Mouse (Mus musculus): ENCODE results near the gene Ripor2. TPM values are rescaled to one million over a fixed set of nuclear protein-coding genes. Genes with fewer than 3 reads are reported as not detected.

The Ripor2 gene
- polyA plus RNA-seq, 1 experiment from 2014 or later, result 0.70 TPM

- Histone ChIP-seq H3K4me3 (ENCODE audit: low read depth, low read length) (no peak overlapping the region), H3K4me1 (replicated peaks; ENCODE audit: control insufficient read depth, insufficient read depth, low read length) (peaks cover 9% of the 10 kb centered on the region; the same call in 1 of the 2 replicates), H3K4me2 (replicated peaks; ENCODE audit: low read depth) (no peak overlapping the region), H3K27me3 (replicated peaks; ENCODE audit: control insufficient read depth, insufficient read depth, low read length) (no peaks in the 10 kb centered on the region), H3K36me3 (ENCODE audit: control insufficient read depth, insufficient read depth) (no peaks in the 10 kb centered on the region), H3K9me3 (ENCODE audit: control insufficient read depth) (no peaks in the 10 kb centered on the region), H3K27ac (ENCODE audit: low read depth, low read length) (peak overlapping the region; percentile 15; the same call in 1 of the 2 replicates), H3K9ac (ENCODE audit: low read depth, low read length) (no peak overlapping the region)
- peak; percentile 70 for ATAC-seq
- 2% methylated on average over 3 of the region's 3 CpGs for WGBS
- no peak for TF ChIP-seq CTCF (IDR thresholded peaks at IDR 0.05; ENCODE audit: low read depth)
Measured at GRCm38 (mm10) chr13:24565950-24566320, 16.1 kb upstream of the Ripor2 start.

DNA sequence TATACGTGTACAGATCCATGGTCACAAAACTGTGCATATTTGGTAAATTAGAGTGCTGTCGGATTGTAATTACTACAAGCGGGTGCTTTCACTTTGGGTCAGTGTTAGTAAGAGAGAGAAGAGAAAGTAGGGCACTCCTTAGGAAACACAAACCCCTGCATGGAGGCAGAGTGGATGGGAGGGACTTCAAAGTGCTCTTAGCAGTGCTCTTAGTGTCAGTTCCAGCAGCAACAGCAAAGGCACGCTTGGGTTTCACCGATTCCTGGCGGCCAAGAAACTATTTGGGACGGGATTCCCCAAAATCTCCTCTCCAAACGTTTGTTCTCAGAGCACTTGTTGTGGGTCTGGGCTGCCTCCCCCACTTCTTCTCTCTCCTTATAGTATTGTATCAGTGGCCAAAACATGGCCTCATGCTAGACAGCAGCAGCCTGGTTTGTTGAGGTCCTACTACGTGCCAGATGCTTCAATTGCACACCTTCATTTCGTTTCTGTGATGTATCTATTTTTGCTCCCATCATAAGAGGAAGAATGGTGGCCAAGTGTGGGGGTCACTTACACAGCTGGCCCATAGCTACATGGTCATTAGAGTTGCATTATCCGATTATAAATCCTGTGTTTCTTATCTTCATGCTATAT is 14.7 kb upstream of the Ripor2 start:
- WGBS, result 81% methylated on average over 11 of the region's 11 CpGs
- no peak overlapping the region for H3K4me3 ChIP-seq (ENCODE audit: low read depth, low read length)
- H3K9me3 ChIP-seq (ENCODE audit: control insufficient read depth), result no peaks in the 10 kb centered on the region
- no peak for TF ChIP-seq CTCF (IDR thresholded peaks at IDR 0.05; ENCODE audit: low read depth)
- H3K27me3 ChIP-seq (replicated peaks; ENCODE audit: control insufficient read depth, insufficient read depth, low read length), result no peaks in the 10 kb centered on the region
- peaks cover 9% of the 10 kb centered on the region; the same call in 1 of the 2 replicates for H3K4me1 ChIP-seq (replicated peaks; ENCODE audit: control insufficient read depth, insufficient read depth, low read length)
- no peak overlapping the region for H3K9ac ChIP-seq (ENCODE audit: low read depth, low read length)
- no peak overlapping the region for H3K27ac ChIP-seq (ENCODE audit: low read depth, low read length)
- H3K4me2 ChIP-seq (replicated peaks; ENCODE audit: low read depth), result no peak overlapping the region
- no peak for ATAC-seq
- no peaks in the 10 kb centered on the region for H3K36me3 ChIP-seq (ENCODE audit: control insufficient read depth, insufficient read depth)

- H3K27ac ChIP-seq (ENCODE audit: low read depth, low read length), result no peak overlapping the region
- ATAC-seq, result no peak
- H3K4me1 ChIP-seq (replicated peaks; ENCODE audit: control insufficient read depth, insufficient read depth, low read length), result peaks cover 9% of the 10 kb centered on the region; the same call in 1 of the 2 replicates
- no peak overlapping the region for H3K9ac ChIP-seq (ENCODE audit: low read depth, low read length)
- no peak for TF ChIP-seq CTCF (IDR thresholded peaks at IDR 0.05; ENCODE audit: low read depth)
- H3K4me3 ChIP-seq (ENCODE audit: low read depth, low read length), result no peak overlapping the region
- no peaks in the 10 kb centered on the region for H3K9me3 ChIP-seq (ENCODE audit: control insufficient read depth)
- 89% methylated on average over 4 of the region's 4 CpGs for WGBS
- no peaks in the 10 kb centered on the region for H3K36me3 ChIP-seq (ENCODE audit: control insufficient read depth, insufficient read depth)
- no peaks in the 10 kb centered on the region for H3K27me3 ChIP-seq (replicated peaks; ENCODE audit: control insufficient read depth, insufficient read depth, low read length)
- no peak overlapping the region for H3K4me2 ChIP-seq (replicated peaks; ENCODE audit: low read depth)
Measured at GRCm38 (mm10) chr13:24569066-24569465, 12.9 kb upstream of the Ripor2 start.

DNA sequence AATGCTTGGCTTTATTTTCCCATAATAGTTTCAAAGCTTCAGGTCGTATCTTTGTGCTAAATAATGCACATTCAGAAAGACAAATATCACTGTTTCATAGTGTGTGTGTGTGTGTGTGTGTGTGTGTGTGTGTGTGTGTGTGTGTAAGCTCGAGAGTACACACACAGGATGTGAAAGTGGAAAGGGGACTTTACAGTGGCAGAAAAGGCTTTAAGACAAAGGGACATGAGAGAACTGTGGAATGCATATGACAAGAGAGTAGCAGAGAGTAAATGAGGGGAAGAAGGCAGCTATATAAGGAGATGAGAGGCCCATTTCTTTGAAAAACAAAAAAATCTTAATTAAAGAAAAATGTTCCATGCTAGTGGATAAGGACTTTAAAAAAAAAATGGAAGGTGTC is 11.3 kb upstream of the Ripor2 start:
- Histone ChIP-seq H3K9ac (ENCODE audit: low read depth, low read length) (no peak overlapping the region), H3K9me3 (ENCODE audit: control insufficient read depth) (no peaks in the 10 kb centered on the region), H3K36me3 (ENCODE audit: control insufficient read depth, insufficient read depth) (no peaks in the 10 kb centered on the region), H3K4me1 (replicated peaks; ENCODE audit: control insufficient read depth, insufficient read depth, low read length) (peaks cover 5% of the 10 kb centered on the region; the same call in 1 of the 2 replicates), H3K27ac (ENCODE audit: low read depth, low read length) (no peak overlapping the region), H3K27me3 (replicated peaks; ENCODE audit: control insufficient read depth, insufficient read depth, low read length) (no peaks in the 10 kb centered on the region), H3K4me2 (replicated peaks; ENCODE audit: low read depth) (no peak overlapping the region), H3K4me3 (ENCODE audit: low read depth, low read length) (no peak overlapping the region)
- 37% methylated on average over 2 of the region's 2 CpGs for WGBS
- no peak for TF ChIP-seq CTCF (IDR thresholded peaks at IDR 0.05; ENCODE audit: low read depth)
- no peak for ATAC-seq

- H3K9me3 ChIP-seq (ENCODE audit: control insufficient read depth), result no peaks in the 10 kb centered on the region
Measured at GRCm38 (mm10) chr13:24571906-24572305, 10.1 kb upstream of the Ripor2 start.

DNA sequence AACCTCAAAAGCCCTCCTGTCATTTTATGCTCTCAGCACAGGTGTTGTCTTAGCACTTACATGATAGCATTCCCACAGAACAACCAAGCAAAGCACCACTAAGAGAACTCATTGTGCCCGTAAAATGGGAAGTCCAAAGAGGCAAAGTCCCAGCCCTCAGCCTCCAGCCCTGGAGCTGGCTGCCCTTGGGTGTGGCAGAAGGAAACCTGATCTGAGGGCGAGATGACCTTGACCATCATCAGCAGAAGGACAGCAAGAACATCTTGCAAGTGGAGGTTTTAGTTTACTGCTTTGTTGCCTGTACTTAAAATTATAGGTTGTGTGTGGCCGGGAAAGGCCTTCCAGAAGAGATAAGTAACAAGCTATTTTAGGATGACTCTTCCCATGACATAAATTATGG is 6.9 kb upstream of the Ripor2 start:
- ATAC-seq, result no peak
- 80% methylated on average over 3 of the region's 3 CpGs for WGBS
- H3K4me2 ChIP-seq (replicated peaks; ENCODE audit: low read depth), result no peak overlapping the region

More at GRCm38 (mm10) chr13:24571906-24572305, 10.1 kb upstream of the Ripor2 start:
- TF ChIP-seq CTCF (IDR thresholded peaks at IDR 0.05; ENCODE audit: low read depth), result no peak
- Histone ChIP-seq H3K4me3 (ENCODE audit: low read depth, low read length) (no peak overlapping the region), H3K27ac (ENCODE audit: low read depth, low read length) (no peak overlapping the region), H3K9ac (ENCODE audit: low read depth, low read length) (no peak overlapping the region), H3K4me2 (replicated peaks; ENCODE audit: low read depth) (no peak overlapping the region), H3K36me3 (ENCODE audit: control insufficient read depth, insufficient read depth) (no peaks in the 10 kb centered on the region), H3K27me3 (replicated peaks; ENCODE audit: control insufficient read depth, insufficient read depth, low read length) (no peaks in the 10 kb centered on the region), H3K4me1 (replicated peaks; ENCODE audit: control insufficient read depth, insufficient read depth, low read length) (no peaks in the 10 kb centered on the region)
- ATAC-seq, result no peak
- 77% methylated on average over 6 of the region's 6 CpGs for WGBS

More for the DNA sequence above, 6.9 kb upstream of the Ripor2 start:
- Histone ChIP-seq H3K9ac (ENCODE audit: low read depth, low read length) (no peak overlapping the region), H3K36me3 (ENCODE audit: control insufficient read depth, insufficient read depth) (no peaks in the 10 kb centered on the region), H3K4me3 (ENCODE audit: low read depth, low read length) (no peak overlapping the region), H3K4me1 (replicated peaks; ENCODE audit: control insufficient read depth, insufficient read depth, low read length) (no peaks in the 10 kb centered on the region), H3K27ac (ENCODE audit: low read depth, low read length) (no peak overlapping the region), H3K9me3 (ENCODE audit: control insufficient read depth) (no peaks in the 10 kb centered on the region), H3K27me3 (replicated peaks; ENCODE audit: control insufficient read depth, insufficient read depth, low read length) (no peaks in the 10 kb centered on the region)
- no peak for TF ChIP-seq CTCF (IDR thresholded peaks at IDR 0.05; ENCODE audit: low read depth)

All from intestine, postnatal 0 days (tissue).